Mouse (Mus musculus) kidney, embryonic 16.5 days (tissue): ENCODE data around the gene Slc16a7. TPM values are rescaled to one million over a fixed set of nuclear protein-coding genes. Genes with fewer than 3 reads are reported as not detected.
A peak's percentile ranks its signal among the peaks of the same experiment; 100 is the strongest.

Experiments
- ATAC-seq: fragments of 200-750 bp; cut with Nextera tagmentation; 2 replicates; pipeline ENCODE4 v1.8.0; 2017; ENCODE audit warnings: moderate TSS enrichment; ENCODE audit not compliant: low FRiP score, low TSS enrichment
- H3K27ac ChIP-seq: fragments of 300-500 bp; sonication (generic); 2 replicates; pipeline ENCODE4 v1.5.1; 2014; ENCODE audit warnings: low read length
- H3K27me3 ChIP-seq: fragments of 300-500 bp; sonication (generic); 2 replicates; pipeline ENCODE4 v1.6.1; 2014; ENCODE audit warnings: low read length, control low read depth, mixed read lengths; ENCODE audit not compliant: insufficient read depth
- H3K36me3 ChIP-seq: fragments of 300-500 bp; sonication (generic); 2 replicates; pipeline ENCODE4 v1.6.1; 2014; ENCODE audit warnings: low read length, control low read depth, mixed read lengths; ENCODE audit not compliant: insufficient read depth
- H3K4me1 ChIP-seq: fragments of 300-500 bp; sonication (generic); 2 replicates; pipeline ENCODE4 v1.6.1; 2014; ENCODE audit warnings: low read length, control low read depth, mixed read lengths; ENCODE audit not compliant: insufficient read depth
- H3K4me2 ChIP-seq: fragments of 300-500 bp; sonication (generic); replicated peaks from 2 replicates; pipeline ENCODE4 v1.6.1; 2014; ENCODE audit warnings: low read depth, low read length
- H3K4me3 ChIP-seq: fragments of 300-500 bp; sonication (generic); 2 replicates; pipeline ENCODE4 v1.5.1; 2014; ENCODE audit warnings: mild to moderate bottlenecking, low read length
- H3K9ac ChIP-seq: fragments of 300-500 bp; sonication (generic); replicated peaks from 2 replicates; pipeline ENCODE4 v1.6.1; 2014; ENCODE audit warnings: low read length
- H3K9me3 ChIP-seq: fragments of 300-500 bp; sonication (generic); 2 replicates; pipeline ENCODE4 v1.6.1; 2016; ENCODE audit warnings: low read length, control low read depth
- WGBS: fragments of 180-500 bp; shearing (Covaris S2); extraction: QIAGEN DNeasy Blood & Tissue Kit; methylation state at CpG from one replicate; pipeline ENCODE4 v1.1.7; 2014; 5-methylcytosine and 5-hydroxymethylcytosine counted together
- polyA plus RNA-seq: library from polyadenylated mRNA; unstranded; fragments of >200 nt; fragmentation: Nextera tagmentation; extraction: Ambion mirVana; gene quantifications from 2 replicates; pipeline ENCODE4 v1.2.1, GENCODE M21; 2015

The Slc16a7 gene
- polyA plus RNA-seq, 1 experiment from 2014 or later: 9.7 TPM

DNA sequence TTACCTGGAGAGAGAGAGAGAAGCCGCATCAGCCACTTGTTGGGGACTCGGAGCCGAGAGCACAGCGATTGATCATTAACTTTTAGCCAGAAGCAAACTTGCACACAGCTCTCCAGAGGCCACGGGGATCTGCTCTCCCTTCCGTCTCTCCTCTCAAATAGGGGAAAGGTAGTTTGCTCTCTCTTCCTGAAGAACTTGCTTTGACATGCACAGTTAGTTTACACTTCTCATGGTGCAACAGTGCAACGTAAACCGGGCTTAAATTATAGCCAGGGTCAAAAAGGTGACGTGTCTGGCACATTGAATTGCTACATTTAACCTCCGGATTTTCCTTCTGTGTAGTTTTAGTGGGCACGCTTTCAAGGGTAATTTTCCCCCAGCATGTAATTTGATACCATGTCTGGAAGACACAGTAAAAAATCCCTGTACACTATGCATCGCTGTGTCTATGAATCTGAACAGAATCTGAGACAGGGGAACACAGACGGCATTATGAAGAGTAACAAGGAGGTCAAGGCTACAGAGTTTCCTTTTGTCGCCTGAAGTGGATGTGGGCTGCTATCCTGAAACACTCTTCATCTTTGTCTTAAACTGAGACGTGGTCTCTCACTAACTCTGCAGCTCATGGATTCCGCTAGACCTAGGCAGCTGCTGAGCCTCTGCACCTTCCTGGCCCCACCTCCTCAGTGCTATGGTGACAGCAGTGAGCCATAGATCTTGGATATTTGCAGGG, 60.8 kb downstream of the Slc16a7 start:
- Histone ChIP-seq H3K27ac (peak overlapping the region; percentile 70), H3K4me1 (peaks cover 15% of the 10 kb centered on the region), H3K4me2 (peak overlapping the region; percentile 45), H3K27me3 (no peaks in the 10 kb centered on the region), H3K4me3 (peak overlapping the region; percentile 26), H3K9ac (no peak overlapping the region), H3K36me3 (no peaks in the 10 kb centered on the region), H3K9me3 (no peaks in the 10 kb centered on the region)
- WGBS: 2% methylated on average over 16 of the region's 16 CpGs
- peak; percentile 92 for ATAC-seq

DNA sequence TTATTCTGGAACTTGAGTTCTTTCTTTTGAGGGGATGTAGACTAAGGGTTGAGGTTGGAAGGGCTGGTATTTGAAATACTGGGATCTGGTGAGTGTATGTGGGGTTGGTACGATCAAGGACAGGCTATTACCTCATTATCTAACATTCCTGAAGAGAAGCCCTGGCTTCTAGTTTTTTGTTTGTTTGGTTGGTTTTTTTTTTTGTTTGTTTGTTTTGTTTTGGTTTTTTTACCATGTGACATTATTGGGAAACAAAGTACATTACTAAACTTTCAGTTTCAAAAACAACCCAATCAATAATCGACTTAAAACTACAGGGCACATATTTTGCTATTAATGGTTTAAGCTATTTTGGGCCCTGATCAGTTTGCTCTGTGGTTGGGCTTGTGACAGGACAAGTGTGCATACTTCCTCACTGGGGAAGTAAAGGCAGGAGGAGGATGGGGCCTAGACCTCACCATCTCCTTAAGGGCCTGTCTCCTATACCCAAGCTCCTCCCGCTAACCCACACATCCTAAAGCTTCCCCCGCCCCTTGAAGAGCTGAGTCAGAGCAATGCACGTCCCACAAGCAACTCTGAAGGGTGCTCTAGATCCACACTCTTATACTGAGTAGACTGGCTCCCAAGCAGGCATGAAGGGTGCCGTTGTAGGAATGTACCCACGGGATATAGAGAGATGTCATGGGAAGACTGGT, 64.2 kb downstream of the Slc16a7 start:
- Histone ChIP-seq H3K27ac (no peak overlapping the region), H3K4me1 (peaks cover 15% of the 10 kb centered on the region), H3K27me3 (no peaks in the 10 kb centered on the region), H3K9ac (no peak overlapping the region), H3K9me3 (no peaks in the 10 kb centered on the region), H3K36me3 (no peaks in the 10 kb centered on the region), H3K4me2 (no peak overlapping the region), H3K4me3 (no peak overlapping the region)
- ATAC-seq: no peak
- WGBS: 83% methylated on average over 7 of the region's 7 CpGs

DNA sequence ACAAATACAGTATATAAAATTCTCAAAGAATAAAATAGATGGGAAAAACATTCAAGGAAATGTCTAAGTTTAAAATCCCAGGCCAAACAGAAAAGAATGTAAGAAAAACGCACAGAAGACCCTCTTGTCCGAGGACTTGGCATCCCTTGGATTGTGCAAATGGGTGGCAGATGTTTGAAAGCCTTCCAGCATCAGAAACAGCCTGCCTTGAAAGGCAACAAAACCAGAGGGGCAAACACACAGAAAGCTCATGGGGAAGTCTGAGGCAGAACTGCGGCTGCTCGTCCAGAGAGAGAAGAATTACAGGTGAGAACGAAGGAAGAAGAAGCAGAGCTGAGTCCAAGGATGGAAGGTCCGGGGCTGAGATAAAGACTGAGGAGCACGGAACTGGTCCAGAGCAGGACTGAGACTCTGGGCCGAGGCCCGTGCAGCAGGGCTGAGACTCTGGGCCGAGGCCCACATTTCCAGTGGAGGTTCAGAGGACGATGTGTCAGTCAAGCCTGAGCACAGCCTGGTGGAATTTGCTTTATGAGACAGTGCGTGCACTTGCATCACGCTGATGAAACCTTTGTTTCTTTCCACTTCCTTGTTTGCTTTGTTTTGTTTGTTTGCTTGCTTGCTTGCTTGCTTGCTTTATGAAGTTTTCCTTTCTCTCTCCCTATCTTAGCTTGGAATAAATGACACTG, 65.0 kb downstream of the Slc16a7 start:
- H3K36me3 ChIP-seq: no peaks in the 10 kb centered on the region
- no peak overlapping the region for H3K27ac ChIP-seq
- H3K9me3 ChIP-seq: no peaks in the 10 kb centered on the region
- WGBS: 83% methylated on average over 13 of the region's 13 CpGs
- no peak overlapping the region for H3K4me3 ChIP-seq
- no peak for ATAC-seq
- H3K27me3 ChIP-seq: no peaks in the 10 kb centered on the region
- no peak overlapping the region for H3K9ac ChIP-seq
- peaks cover 14% of the 10 kb centered on the region for H3K4me1 ChIP-seq
- H3K4me2 ChIP-seq: no peak overlapping the region

DNA sequence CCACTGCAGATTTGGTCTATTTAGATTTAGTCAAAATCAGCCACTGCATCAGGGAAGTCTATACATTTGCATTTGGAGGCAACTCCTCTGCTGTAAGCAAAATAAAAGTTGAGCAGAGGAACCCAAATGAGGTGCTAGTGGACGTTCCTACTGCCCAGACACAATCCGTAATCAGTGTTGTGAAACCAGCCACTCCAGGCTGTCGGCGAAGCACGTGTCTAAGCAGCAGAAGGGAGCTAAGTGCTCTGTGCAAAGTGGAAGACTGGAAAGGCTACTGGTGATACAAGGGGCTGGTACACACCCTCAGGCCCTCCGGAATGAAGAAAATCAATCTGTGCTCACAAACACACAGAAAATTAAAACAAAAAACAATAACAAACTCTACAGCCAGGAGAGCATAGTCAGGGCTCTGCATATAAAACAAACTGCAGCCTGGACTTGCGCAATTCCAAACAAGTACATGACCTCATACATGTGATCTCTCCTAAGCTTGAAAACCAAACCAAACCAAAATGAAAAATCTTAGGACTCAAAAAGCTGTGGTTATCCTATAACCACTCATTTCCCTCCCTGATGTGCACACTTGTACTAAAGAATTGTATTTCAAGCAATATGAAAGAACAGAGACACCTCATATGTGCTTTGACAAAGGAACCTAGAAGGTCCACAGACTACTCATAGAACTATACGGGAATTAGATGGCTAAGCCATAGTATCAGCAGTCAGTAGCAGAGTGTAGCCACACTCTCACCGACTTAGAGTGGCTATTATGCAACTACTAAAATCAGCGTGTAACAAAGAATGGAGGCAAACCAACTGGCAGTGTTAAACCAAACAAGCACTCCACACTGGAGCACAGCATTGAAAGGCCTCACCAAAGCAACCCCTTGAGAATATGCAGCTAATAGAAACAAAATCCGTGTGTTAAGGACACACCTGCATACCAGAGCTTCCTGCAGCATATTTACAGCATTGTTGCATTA, 67.5 kb downstream of the Slc16a7 start:
- no peak for ATAC-seq

DNA sequence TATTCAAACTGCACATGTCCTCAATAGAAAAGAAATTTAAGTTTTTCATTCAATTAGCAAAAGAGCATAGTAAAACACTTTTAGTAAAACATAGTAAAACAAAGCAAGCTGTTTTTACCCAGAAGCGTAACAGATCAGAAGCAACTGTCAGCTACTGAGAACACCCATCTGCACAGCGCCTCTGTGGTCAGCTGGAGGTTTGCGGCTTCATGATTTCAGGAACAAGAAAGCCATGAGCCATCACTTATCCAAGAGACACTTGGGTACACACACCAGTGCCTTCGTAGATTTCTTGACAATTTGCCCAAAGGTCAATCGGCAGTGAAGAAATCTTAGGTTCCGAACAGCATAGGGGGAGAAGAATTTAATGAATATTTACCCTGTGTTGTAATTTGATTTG, 71.9 kb downstream of the Slc16a7 start:
- H3K9ac ChIP-seq: no peak overlapping the region
- H3K4me3 ChIP-seq: no peak overlapping the region
- no peaks in the 10 kb centered on the region for H3K9me3 ChIP-seq
- H3K27me3 ChIP-seq: no peaks in the 10 kb centered on the region
- H3K36me3 ChIP-seq: no peaks in the 10 kb centered on the region
- 40% methylated on average over 6 of the region's 6 CpGs for WGBS
- H3K27ac ChIP-seq: no peak overlapping the region
- H3K4me2 ChIP-seq: no peak overlapping the region
- no peaks in the 10 kb centered on the region for H3K4me1 ChIP-seq
- peak; percentile 75; the same call in 1 of the 2 replicates for ATAC-seq

More for the DNA sequence above, 67.5 kb downstream of the Slc16a7 start:
- no peak overlapping the region for H3K27ac ChIP-seq
- H3K4me3 ChIP-seq: no peak overlapping the region
- no peak overlapping the region for H3K4me2 ChIP-seq
- WGBS: 65% methylated on average over 11 of the region's 11 CpGs
- H3K9ac ChIP-seq: no peak overlapping the region
- H3K9me3 ChIP-seq: no peaks in the 10 kb centered on the region
- no peaks in the 10 kb centered on the region for H3K4me1 ChIP-seq
- H3K27me3 ChIP-seq: no peaks in the 10 kb centered on the region
- no peaks in the 10 kb centered on the region for H3K36me3 ChIP-seq

DNA sequence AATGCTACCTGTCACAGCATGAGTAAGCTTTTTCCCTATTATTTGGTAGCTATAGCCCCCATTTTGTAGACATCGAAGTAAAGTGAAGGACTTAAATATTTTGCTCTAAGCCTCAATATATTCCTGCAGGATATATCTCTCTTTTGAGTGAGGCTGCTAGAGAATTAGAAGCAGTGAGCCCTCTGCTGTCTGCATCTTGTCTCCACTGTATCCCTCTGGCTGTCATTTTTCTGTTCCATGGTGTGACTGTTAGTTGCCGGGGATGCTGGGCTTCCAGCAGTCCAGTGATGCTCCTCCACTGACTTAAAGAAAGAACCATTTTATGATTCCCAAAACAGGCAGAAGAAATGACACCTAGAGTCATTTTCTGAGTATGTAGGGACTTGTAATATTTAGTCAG, 78.4 kb downstream of the Slc16a7 start:
- Histone ChIP-seq H3K4me3 (no peak overlapping the region), H3K36me3 (no peaks in the 10 kb centered on the region), H3K4me2 (no peak overlapping the region), H3K27me3 (no peaks in the 10 kb centered on the region), H3K9me3 (peaks cover 6% of the 10 kb centered on the region; the same call in 1 of the 2 replicates), H3K9ac (no peak overlapping the region), H3K4me1 (no peaks in the 10 kb centered on the region), H3K27ac (no peak overlapping the region)
- no peak for ATAC-seq
- WGBS: 95% methylated on average over 2 of the region's 2 CpGs

DNA sequence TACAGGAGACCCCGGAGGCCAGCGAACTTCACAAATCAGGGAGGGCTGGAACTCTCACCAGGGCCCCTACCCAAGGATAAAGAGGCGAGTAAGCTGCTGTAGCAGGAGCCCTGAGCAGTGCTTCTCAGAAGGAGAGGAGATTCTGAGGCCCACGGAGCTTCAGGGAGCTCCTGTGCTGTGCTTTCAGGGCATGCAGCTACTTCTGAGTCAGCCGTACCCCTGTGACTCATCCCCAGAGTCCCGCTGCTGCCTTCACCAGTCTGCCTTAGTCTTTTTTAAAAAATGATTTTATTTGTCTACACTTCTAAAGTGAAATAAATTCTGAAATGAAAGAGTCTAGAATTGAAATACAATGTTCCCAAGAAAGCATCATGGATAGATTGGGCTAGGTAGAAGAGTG, 91.2 kb downstream of the Slc16a7 start:
- no peaks in the 10 kb centered on the region for H3K36me3 ChIP-seq
- H3K9me3 ChIP-seq: no peaks in the 10 kb centered on the region
- ATAC-seq: no peak
- no peak overlapping the region for H3K27ac ChIP-seq
- H3K27me3 ChIP-seq: no peaks in the 10 kb centered on the region
- 77% methylated on average over 6 of the region's 6 CpGs for WGBS
- no peak overlapping the region for H3K9ac ChIP-seq
- H3K4me2 ChIP-seq: no peak overlapping the region
- no peaks in the 10 kb centered on the region for H3K4me1 ChIP-seq
- no peak overlapping the region for H3K4me3 ChIP-seq

DNA sequence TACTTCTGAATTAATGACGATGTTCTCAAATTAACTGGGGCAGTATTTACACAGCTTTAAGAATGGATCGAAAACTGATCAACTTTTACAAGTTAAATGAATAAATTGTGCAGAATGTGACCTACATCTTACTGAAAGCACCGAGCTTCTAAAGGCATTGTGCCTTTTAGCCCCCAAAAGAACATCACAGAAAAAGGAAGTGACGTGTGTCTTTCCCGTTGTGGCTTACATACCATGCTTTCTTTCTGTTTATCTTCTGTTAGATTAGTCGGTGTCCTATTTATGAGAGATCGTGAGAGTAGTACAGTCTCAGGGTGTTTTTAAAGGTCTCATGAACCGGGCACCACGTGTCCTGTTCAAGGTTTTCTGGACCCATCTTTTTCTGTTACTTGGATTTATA, 98.9 kb downstream of the Slc16a7 start:
- Histone ChIP-seq H3K36me3 (no peaks in the 10 kb centered on the region), H3K4me1 (no peaks in the 10 kb centered on the region), H3K9ac (no peak overlapping the region), H3K27ac (no peak overlapping the region), H3K27me3 (no peaks in the 10 kb centered on the region), H3K4me2 (no peak overlapping the region), H3K4me3 (no peak overlapping the region), H3K9me3 (no peaks in the 10 kb centered on the region)
- 81% methylated on average over 9 of the region's 9 CpGs for WGBS
- ATAC-seq: no peak

DNA sequence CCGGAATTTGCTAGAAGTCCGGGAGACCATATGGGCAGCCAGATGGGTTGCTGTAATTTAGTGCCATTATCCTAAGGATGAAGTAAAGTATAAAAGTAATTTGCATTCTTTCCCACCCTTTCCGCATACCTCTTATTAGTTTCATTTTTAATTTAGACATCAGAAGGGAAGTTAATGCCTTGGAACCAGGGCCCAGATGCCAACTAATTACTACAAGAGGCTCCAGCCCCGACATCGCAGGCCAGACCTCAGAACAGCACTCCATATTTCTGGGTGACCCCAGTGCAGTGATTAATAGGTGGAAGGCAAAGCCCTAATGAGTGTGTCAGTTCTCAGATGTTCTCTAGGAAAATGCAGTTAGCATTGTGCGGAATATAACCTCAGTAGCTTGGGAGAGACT, 100.7 kb downstream of the Slc16a7 start:
- Histone ChIP-seq H3K4me3 (no peak overlapping the region), H3K36me3 (no peaks in the 10 kb centered on the region), H3K27me3 (no peaks in the 10 kb centered on the region), H3K9ac (no peak overlapping the region), H3K9me3 (no peaks in the 10 kb centered on the region), H3K4me1 (no peaks in the 10 kb centered on the region), H3K4me2 (no peak overlapping the region), H3K27ac (no peak overlapping the region)
- no peak for ATAC-seq
- 78% methylated on average over 6 of the region's 6 CpGs for WGBS
